Mouse (Mus musculus) midbrain, embryonic 11.5 days (tissue): ENCODE results near the gene 1700034I23Rik. TPM values are rescaled to one million over a fixed set of nuclear protein-coding genes. Genes with fewer than 3 reads are reported as not detected.
"Not testable (repeated sequence)": the region's sequence is repeated elsewhere in the genome, so short reads cannot be mapped to it uniquely, and the experiment has no call there.

ENCODE experiments used
- ATAC-seq: fragments of 200-750 bp; cut with Nextera tagmentation; 2 replicates; pipeline ENCODE4 v1.8.0; 2017; ENCODE audit warnings: moderate TSS enrichment, moderate library complexity; ENCODE audit not compliant: low FRiP score
- DNase-seq: peaks from one replicate; pipeline ENCODE4 v3.0.0; 2015; ENCODE audit warnings: low spot score; ENCODE audit errors: missing footprints
- H3K27ac ChIP-seq: fragments of 300-500 bp; sonication (generic); 2 replicates; pipeline ENCODE4 v1.5.1; 2014; ENCODE audit warnings: low read depth, low read length
- H3K27me3 ChIP-seq: fragments of 300-500 bp; sonication (generic); 2 replicates; pipeline ENCODE4 v1.6.1; 2014; ENCODE audit warnings: mild to moderate bottlenecking, low read length, moderate library complexity, mixed read lengths; ENCODE audit not compliant: control insufficient read depth, insufficient read depth
- H3K36me3 ChIP-seq: fragments of 300-500 bp; sonication (generic); 2 replicates; pipeline ENCODE4 v1.6.1; 2014; ENCODE audit warnings: mild to moderate bottlenecking, low read length, moderate library complexity, mixed read lengths; ENCODE audit not compliant: control insufficient read depth, insufficient read depth
- H3K4me1 ChIP-seq: fragments of 300-500 bp; sonication (generic); 2 replicates; pipeline ENCODE4 v1.6.1; 2014; ENCODE audit warnings: low read length; ENCODE audit not compliant: control insufficient read depth, insufficient read depth
- H3K4me2 ChIP-seq: fragments of 300-500 bp; sonication (generic); 2 replicates; pipeline ENCODE4 v1.6.1; 2014; ENCODE audit warnings: mild to moderate bottlenecking, moderate library complexity
- H3K4me3 ChIP-seq: fragments of 300-500 bp; sonication (generic); 2 replicates; pipeline ENCODE4 v1.5.1; 2014; ENCODE audit warnings: low read depth, low read length
- H3K9ac ChIP-seq: fragments of 300-500 bp; sonication (generic); 2 replicates; pipeline ENCODE4 v1.6.1; 2014; ENCODE audit warnings: low read length
- H3K9me3 ChIP-seq: fragments of 300-500 bp; sonication (generic); 2 replicates; pipeline ENCODE4 v1.6.1; 2016; ENCODE audit warnings: low read length; ENCODE audit not compliant: control insufficient read depth
- WGBS: fragments of 180-500 bp; shearing (Covaris S2); extraction: QIAGEN DNeasy Blood & Tissue Kit; methylation state at CpG from one replicate; pipeline ENCODE4 v1.1.7; 2014; 5-methylcytosine and 5-hydroxymethylcytosine counted together
- polyA plus RNA-seq: library from polyadenylated mRNA; unstranded; fragments of >200 nt; fragmentation: Nextera tagmentation; extraction: Ambion mirVana; gene quantifications from 2 replicates; pipeline ENCODE4 v1.2.1, GENCODE M21; 2014

1700034I23Rik gene
- polyA plus RNA-seq = 0.08 and 0.18 TPM in 2 replicates

DNA sequence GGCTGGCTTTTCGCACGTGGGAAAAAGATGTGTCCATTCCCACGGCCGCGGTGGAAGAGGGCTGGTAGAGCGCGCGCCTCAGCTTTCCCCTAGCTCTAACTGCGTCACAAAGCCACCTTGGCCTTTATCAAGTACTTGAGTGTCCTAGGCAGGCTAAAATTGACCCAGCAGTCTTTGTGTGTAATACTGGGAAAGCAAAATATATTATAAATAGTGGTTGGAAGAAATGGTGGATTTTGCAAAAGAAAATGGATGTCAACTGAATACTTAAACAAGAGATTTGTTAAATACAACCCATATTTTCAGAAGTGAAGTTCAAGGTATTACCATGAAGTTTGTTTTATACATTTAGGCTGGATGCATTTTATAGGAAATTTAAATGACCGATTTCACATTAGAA, at the start of gene 1700034I23Rik:
Gene 1700034I23Rik, minus strand, starts transcription at position 101 of the 400 bp plus-strand sequence.
- H3K9me3 ChIP-seq, H3K4me3 ChIP-seq, H3K4me1 ChIP-seq, H3K27me3 ChIP-seq, H3K4me2 ChIP-seq, ATAC-seq, DNase-seq, H3K9ac ChIP-seq, H3K27ac ChIP-seq, H3K36me3 ChIP-seq: not testable (repeated sequence)
- WGBS = 98% methylated on average over 5 of the region's 10 CpGs

- no peaks in the 10 kb centered on the region for H3K9me3 ChIP-seq
- peaks cover 16% of the 10 kb centered on the region for H3K27me3 ChIP-seq
- DNase-seq = peak; percentile 87
- no peaks in the 10 kb centered on the region for H3K36me3 ChIP-seq
- H3K4me3 ChIP-seq = peak overlapping the region; percentile 64
- H3K9ac ChIP-seq = no peak overlapping the region
- H3K4me1 ChIP-seq = peaks cover 6% of the 10 kb centered on the region
- no peak overlapping the region for H3K27ac ChIP-seq
- whole genome bisulfite sequencing = 12% methylated on average over 7 of the region's 7 CpGs
- ATAC-seq = no peak
- peak overlapping the region; percentile 87 for H3K4me2 ChIP-seq
Measured at GRCm38 (mm10) chr3:40951365-40951764, 49.0 kb upstream of the 1700034I23Rik start.

- no peaks in the 10 kb centered on the region for H3K36me3 ChIP-seq
- H3K27me3 ChIP-seq = peaks cover 16% of the 10 kb centered on the region
- DNase-seq (peak; percentile 96), ATAC-seq (0 out of 2 replicates have a peak, but pooled peaks have one; percentile 1)
- H3K4me2 ChIP-seq = peak overlapping the region; percentile 87
- peaks cover 6% of the 10 kb centered on the region for H3K4me1 ChIP-seq
- H3K27ac ChIP-seq = no peak overlapping the region
- H3K9me3 ChIP-seq = no peaks in the 10 kb centered on the region
- peak overlapping the region; percentile 64 for H3K4me3 ChIP-seq
- H3K9ac ChIP-seq = peak overlapping the region; percentile 69
- WGBS = under 1% methylated on average over 43 of the region's 43 CpGs
Measured at GRCm38 (mm10) chr3:40950601-40951201, 48.4 kb upstream of the 1700034I23Rik start.

DNA sequence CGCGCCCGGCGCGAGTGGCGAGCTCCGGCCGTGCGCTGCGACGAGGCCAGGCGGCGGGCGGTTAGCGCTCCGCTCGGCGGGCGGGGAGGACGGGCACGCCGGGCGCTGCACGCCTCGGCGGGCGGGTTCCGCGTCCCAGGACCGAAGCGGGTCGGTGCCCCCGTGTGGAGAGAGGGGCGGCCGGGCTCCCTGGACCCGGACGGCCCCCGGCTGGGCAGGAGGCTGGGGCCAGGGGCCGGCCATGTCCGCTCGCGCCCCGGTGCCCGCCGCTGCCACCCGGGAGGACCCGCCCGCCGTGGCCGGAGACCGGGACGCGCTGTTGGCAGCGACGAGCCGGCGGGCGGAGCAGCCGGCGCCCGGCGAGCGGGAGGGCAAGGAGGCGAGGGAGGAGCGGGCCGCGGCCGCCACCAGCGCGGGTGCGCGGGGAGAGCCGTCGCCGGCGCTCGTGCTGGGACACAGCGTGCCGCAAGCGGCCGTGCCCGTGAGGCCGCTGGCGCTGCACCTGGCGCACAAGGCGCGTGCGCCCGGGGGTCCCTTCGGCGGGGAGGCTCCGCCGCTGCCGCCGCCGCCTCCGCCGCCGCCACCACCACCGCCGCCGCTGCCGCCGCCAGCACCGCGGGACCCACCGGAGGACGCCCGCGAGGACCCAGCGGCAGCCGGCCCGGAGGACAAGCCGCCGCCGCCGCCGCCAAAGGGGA, 47.7 kb upstream of the 1700034I23Rik start:
- no peak overlapping the region for H3K27ac ChIP-seq
- under 1% methylated on average over 58 of the region's 118 CpGs for WGBS

GRCm38 (mm10) chr3:40949170-40949902, 47.0 kb upstream of the 1700034I23Rik start, which contains the start of gene Larp1b:
TSS of gene Larp1b (plus strand) at chr3:40949828.
- Histone ChIP-seq H3K27ac (no peak within 1 kb of the TSS), H3K4me2 (peak within 1 kb of the TSS; percentile 87), H3K4me3 (peak within 1 kb of the TSS; percentile 64), H3K9ac (peak within 1 kb of the TSS; percentile 69), H3K36me3 (no peaks in the 10 kb centered on the region), H3K9me3 (no peaks in the 10 kb centered on the region), H3K27me3 (peaks cover 16% of the 10 kb centered on the region), H3K4me1 (peaks cover 6% of the 10 kb centered on the region)
- peak; percentile 99 for DNase-seq
- ATAC-seq = peak; percentile 98
- WGBS = under 1% methylated on average over 61 of the region's 66 CpGs

More for the DNA sequence above, 47.7 kb upstream of the 1700034I23Rik start:
- Histone ChIP-seq H3K9ac (peak overlapping the region; percentile 69), H3K4me1 (peaks cover 6% of the 10 kb centered on the region), H3K4me2 (peak overlapping the region; percentile 87), H3K27me3 (peaks cover 16% of the 10 kb centered on the region), H3K4me3 (peak overlapping the region; percentile 64), H3K36me3 (no peaks in the 10 kb centered on the region), H3K9me3 (no peaks in the 10 kb centered on the region)
- DNase-seq (no peak), ATAC-seq (peak; percentile 3)

GRCm38 (mm10) chr3:40939019-40939418, 36.7 kb upstream of the 1700034I23Rik start:
- ATAC-seq = no peak
- H3K27ac ChIP-seq = no peak overlapping the region
- no peaks in the 10 kb centered on the region for H3K4me1 ChIP-seq
- DNase-seq = no peak
- no peak overlapping the region for H3K4me3 ChIP-seq
- H3K36me3 ChIP-seq = no peaks in the 10 kb centered on the region
- H3K9ac ChIP-seq = no peak overlapping the region
- H3K9me3 ChIP-seq = no peaks in the 10 kb centered on the region
- H3K4me2 ChIP-seq = no peak overlapping the region
- no peaks in the 10 kb centered on the region; the same call in 1 of the 2 replicates for H3K27me3 ChIP-seq

DNA sequence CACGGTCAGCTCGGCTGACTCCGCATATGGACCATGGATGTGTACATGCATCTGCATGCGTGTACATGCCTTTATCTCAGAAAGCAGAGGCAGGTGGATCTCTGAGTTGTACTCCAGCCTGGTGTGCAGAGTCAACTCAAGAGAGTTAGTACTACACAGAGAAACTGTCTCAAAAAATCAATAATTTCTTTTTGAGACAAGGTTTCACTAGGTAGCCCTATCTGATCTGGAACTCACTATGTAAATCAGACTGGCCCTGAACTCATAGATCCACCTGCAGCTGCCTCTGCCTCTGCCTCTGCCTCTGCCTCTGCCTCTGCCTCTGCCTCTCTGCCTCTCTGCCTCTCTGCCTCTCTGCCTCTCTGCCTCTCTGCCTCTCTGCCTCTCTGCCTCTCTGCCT, 36.2 kb upstream of the 1700034I23Rik start:
- no peak for ATAC-seq
- 95% methylated on average over 4 of the region's 4 CpGs for WGBS
- no peak overlapping the region for H3K9ac ChIP-seq

GRCm38 (mm10) chr3:40938189-40938588, 35.8 kb upstream of the 1700034I23Rik start:
- Histone ChIP-seq H3K27ac (no peak overlapping the region), H3K4me3 (no peak overlapping the region), H3K4me2 (no peak overlapping the region), H3K9ac (no peak overlapping the region), H3K27me3 (no peaks in the 10 kb centered on the region; the same call in 1 of the 2 replicates), H3K4me1 (no peaks in the 10 kb centered on the region), H3K36me3 (no peaks in the 10 kb centered on the region), H3K9me3 (no peaks in the 10 kb centered on the region)
- ATAC-seq (no peak), DNase-seq (no peak)
- WGBS = 87% methylated on average over 5 of the region's 5 CpGs

More for the DNA sequence above, 36.2 kb upstream of the 1700034I23Rik start:
- no peaks in the 10 kb centered on the region; the same call in 1 of the 2 replicates for H3K27me3 ChIP-seq
- no peaks in the 10 kb centered on the region for H3K4me1 ChIP-seq
- no peak overlapping the region for H3K27ac ChIP-seq
- H3K36me3 ChIP-seq = no peaks in the 10 kb centered on the region
- H3K4me3 ChIP-seq = no peak overlapping the region
- no peak overlapping the region for H3K4me2 ChIP-seq
- DNase-seq = no peak
- no peaks in the 10 kb centered on the region for H3K9me3 ChIP-seq
